Mouse (Mus musculus) bone marrow macrophage, adult 2 months (primary cell): ENCODE data around the gene Pde4c.

Source experiments
- CTCF ChIP-seq: IDR thresholded peaks from 2 replicates; pipeline ENCODE4 v1.5.1; 2012; ENCODE audit warnings: low read depth, mild to moderate bottlenecking, low read length, moderate library complexity
- POLR2A ChIP-seq: IDR thresholded peaks from 2 replicates; pipeline ENCODE4 v1.6.1; 2012; ENCODE audit warnings: mild to moderate bottlenecking, low read depth, low read length, borderline replicate concordance

GRCm38 (mm10) chr8:70742176-70742575 is 18.7 kb downstream of the Pde4c start:
- TF ChIP-seq POLR2A (no peak), CTCF (no peak)
